Mouse (Mus musculus) cerebellum, adult (tissue): Measurements from ENCODE around the gene Efcab9.

Experiments
- ATAC-seq: cut with Nextera tagmentation; 2 replicates; pipeline ENCODE4 v1.9.2; 2017; ENCODE audit warnings: mild to moderate bottlenecking, moderate library complexity, mixed read lengths; ENCODE audit not compliant: insufficient number of reproducible peaks, low FRiP score, low TSS enrichment

The Efcab9 gene

GRCm38 (mm10) chr11:32505091-32505739, 26.7 kb downstream of the Efcab9 start:
- ATAC-seq: no peak

GRCm38 (mm10) chr11:32503711-32504110, 28.2 kb downstream of the Efcab9 start:
- ATAC-seq: no peak

GRCm38 (mm10) chr11:32499931-32500330, 31.9 kb downstream of the Efcab9 start:
- ATAC-seq: no peak

- ATAC-seq: no peak
These were observed 32.9 kb downstream of the Efcab9 start for GRCm38 (mm10) chr11:32498757-32499535.

GRCm38 (mm10) chr11:32495283-32495682, 36.6 kb downstream of the Efcab9 start:
- ATAC-seq: no peak

- ATAC-seq: no peak
These were observed 38.6 kb downstream of the Efcab9 start for GRCm38 (mm10) chr11:32493312-32493711.

GRCm38 (mm10) chr11:32491079-32491478, 40.8 kb downstream of the Efcab9 start:
- ATAC-seq: no peak

- ATAC-seq: no peak
These were observed 42.8 kb downstream of the Efcab9 start for GRCm38 (mm10) chr11:32488808-32489670.

GRCm38 (mm10) chr11:32488344-32488743, 43.5 kb downstream of the Efcab9 start:
- ATAC-seq: no peak

GRCm38 (mm10) chr11:32487501-32487900, 44.4 kb downstream of the Efcab9 start:
- ATAC-seq: no peak

GRCm38 (mm10) chr11:32486621-32487020, 45.3 kb downstream of the Efcab9 start:
- ATAC-seq: no peak

GRCm38 (mm10) chr11:32485290-32485689, 46.6 kb downstream of the Efcab9 start:
- ATAC-seq: no peak

GRCm38 (mm10) chr11:32481525-32481924, 50.4 kb downstream of the Efcab9 start:
- ATAC-seq: 0 out of 2 replicates have a peak, but pooled peaks have one; percentile 49

GRCm38 (mm10) chr11:32475487-32476236, 56.2 kb downstream of the Efcab9 start:
- no peak for ATAC-seq

GRCm38 (mm10) chr11:32474725-32475124, 57.2 kb downstream of the Efcab9 start:
- no peak for ATAC-seq
